Mouse (Mus musculus) embryonic facial prominence, embryonic 14.5 days (tissue): ENCODE results near the gene Zfp94. TPM values are rescaled to one million over a fixed set of nuclear protein-coding genes. Genes with fewer than 3 reads are reported as not detected.
A peak's percentile ranks its signal among the peaks of the same experiment; 100 is the strongest.

Experiments used
- ATAC-seq: fragments of 200-750 bp; cut with Nextera tagmentation; 2 replicates; pipeline ENCODE4 v1.8.0; 2017; ENCODE audit warnings: low read depth, moderate number of reproducible peaks, moderate TSS enrichment
- DNase-seq: peaks from one replicate; pipeline ENCODE4 v3.0.0-alpha.2; 2015; ENCODE audit warnings: low spot score
- H3K27ac ChIP-seq: fragments of 300-500 bp; sonication (generic); replicated peaks from 2 replicates; pipeline ENCODE4 v1.5.1; 2014; ENCODE audit warnings: low read depth, mild to moderate bottlenecking, low read length, moderate library complexity
- H3K27me3 ChIP-seq: fragments of 300-500 bp; sonication (generic); replicated peaks from 2 replicates; pipeline ENCODE4 v1.6.1; 2014; ENCODE audit warnings: low read length; ENCODE audit not compliant: control insufficient read depth, insufficient read depth
- H3K36me3 ChIP-seq: fragments of 300-500 bp; sonication (generic); 2 replicates; pipeline ENCODE4 v1.6.1; 2014; ENCODE audit warnings: low read length, mixed read lengths; ENCODE audit not compliant: control insufficient read depth, insufficient read depth
- H3K4me1 ChIP-seq: fragments of 300-500 bp; sonication (generic); 2 replicates; pipeline ENCODE4 v1.6.1; 2014; ENCODE audit warnings: antibody characterized with exemption, low read length; ENCODE audit not compliant: control insufficient read depth, insufficient read depth
- H3K4me2 ChIP-seq: fragments of 300-500 bp; sonication (generic); 2 replicates; pipeline ENCODE4 v1.6.1; 2014; ENCODE audit warnings: low read depth, mild to moderate bottlenecking, low read length, moderate library complexity, mixed read lengths
- H3K4me3 ChIP-seq: fragments of 300-500 bp; sonication (generic); 2 replicates; pipeline ENCODE4 v1.5.1; 2014; ENCODE audit warnings: low read depth, mild to moderate bottlenecking, low read length
- H3K9ac ChIP-seq: fragments of 300-500 bp; sonication (generic); 2 replicates; pipeline ENCODE4 v1.6.1; 2014; ENCODE audit warnings: low read depth, mild to moderate bottlenecking, low read length, moderate library complexity, mixed read lengths
- H3K9me3 ChIP-seq: fragments of 300-500 bp; sonication (generic); 2 replicates; pipeline ENCODE4 v1.6.1; 2016; ENCODE audit warnings: low read length; ENCODE audit not compliant: control insufficient read depth
- WGBS: fragments of 180-500 bp; shearing (Covaris S2); extraction: QIAGEN DNeasy Blood & Tissue Kit; methylation state at CpG from one replicate; pipeline ENCODE4 v1.1.7; 2014; 5-methylcytosine and 5-hydroxymethylcytosine counted together
- microRNA-seq: library from miRNA; unstranded; fragments of <30 nt; microRNA quantifications from one replicate; pipeline ENCODE4, GENCODE M21; 2016; ENCODE audit warnings: borderline number of aligned reads
- polyA plus RNA-seq: library from polyadenylated mRNA; unstranded; fragments of >200 nt; fragmentation: Nextera tagmentation; extraction: Ambion mirVana; gene quantifications from 2 replicates; pipeline ENCODE4 v1.2.1, GENCODE M21; 2014

The Zfp94 gene
- polyA plus RNA-seq, 1 experiment from 2014 or later = 8.5 TPM

GRCm38 (mm10) chr7:24253779-24254615, 62.5 kb downstream of the Zfp94 start:
- 58% methylated on average over 9 of the region's 9 CpGs for WGBS
- Histone ChIP-seq H3K4me3 (peak overlapping the region; percentile 57), H3K27ac (no peak overlapping the region), H3K9ac (peak overlapping the region; percentile 48; the same call in 1 of the 2 replicates), H3K9me3 (no peaks in the 10 kb centered on the region), H3K36me3 (0 out of 2 replicates have a peak, but pooled peaks cover 5% of the 10 kb centered on the region), H3K27me3 (no peaks in the 10 kb centered on the region), H3K4me2 (peak overlapping the region; percentile 70), H3K4me1 (peaks cover 4% of the 10 kb centered on the region; the same call in 1 of the 2 replicates)
- no peak for DNase-seq
- peak; percentile 45; the same call in 1 of the 2 replicates for ATAC-seq

Small RNA genes within 50 kb of the gene (microRNA-seq; reads per million reads assigned to microRNA genes)
- gene Gm27592 = not detected

Other genes starting within 250 kb of the Zfp94 start
- 21.3 and 22.0 TPM in 2 replicates for gene Zfp180, start 234.7 kb downstream of the Zfp94 start, polyA plus RNA-seq
- gene Zfp112, start 204.4 kb downstream of the Zfp94 start, polyA plus RNA-seq = 4.3 and 6.1 TPM in 2 replicates
- gene Zfp235, start 182.5 kb downstream of the Zfp94 start, polyA plus RNA-seq = 17.2 and 18.3 TPM in 2 replicates
- 3.6 and 3.8 TPM in 2 replicates for gene Zfp114, start 141.6 kb downstream of the Zfp94 start, polyA plus RNA-seq
- 11.1 and 12.7 TPM in 2 replicates for gene Zfp111, start 105.2 kb downstream of the Zfp94 start, polyA plus RNA-seq
- gene Zfp109, start 79.1 kb downstream of the Zfp94 start, polyA plus RNA-seq = 3.6 and 4.5 TPM in 2 replicates
- gene Zfp108, start 61.9 kb downstream of the Zfp94 start, polyA plus RNA-seq = 4.3 and 5.6 TPM in 2 replicates
- gene Zfp93, start 46.2 kb downstream of the Zfp94 start, polyA plus RNA-seq = 6.2 and 9.2 TPM in 2 replicates
- 29.8 and 29.9 TPM in 2 replicates for gene Zfp61, start 15.4 kb downstream of the Zfp94 start, polyA plus RNA-seq
- not detected in 2 replicates for gene Tescl, start 17.3 kb upstream of the Zfp94 start, polyA plus RNA-seq
- gene Lypd5, start 32.5 kb upstream of the Zfp94 start, polyA plus RNA-seq = 2.4 and 4.9 TPM in 2 replicates
- gene Kcnn4, start 53.6 kb upstream of the Zfp94 start, polyA plus RNA-seq = 4.1 and 5.8 TPM in 2 replicates
- gene Smg9, start 83.0 kb upstream of the Zfp94 start, polyA plus RNA-seq = 17.6 and 19.9 TPM in 2 replicates
- gene Irgc1, start 135.6 kb upstream of the Zfp94 start, polyA plus RNA-seq = 0.16 and 0.36 TPM in 2 replicates
- 8.0 and 12.2 TPM in 2 replicates for gene Plaur, start 145.8 kb upstream of the Zfp94 start, polyA plus RNA-seq
- gene Cadm4, start 165.4 kb upstream of the Zfp94 start, polyA plus RNA-seq = 2.6 and 2.8 TPM in 2 replicates
- gene Zfp428, start 190.3 kb upstream of the Zfp94 start, polyA plus RNA-seq = 31.3 and 36.6 TPM in 2 replicates
- gene AC161166.1, start 195.8 kb upstream of the Zfp94 start, polyA plus RNA-seq = 0.19 and 0.22 TPM in 2 replicates
- gene Irgq, start 214.0 kb upstream of the Zfp94 start, polyA plus RNA-seq = 11.4 and 12.0 TPM in 2 replicates
- 0.34 and 1.5 TPM in 2 replicates for gene Pinlyp, start 229.5 kb upstream of the Zfp94 start, polyA plus RNA-seq
- 88.4 and 97.9 TPM in 2 replicates for gene Xrcc1, start 229.6 kb upstream of the Zfp94 start, polyA plus RNA-seq